Mouse (Mus musculus) stomach, postnatal 0 days (tissue): ENCODE measurements around the gene Hint1. TPM values are rescaled to one million over a fixed set of nuclear protein-coding genes. Genes with fewer than 3 reads are reported as not detected.
"Not testable (repeated sequence)": the region's sequence is repeated elsewhere in the genome, so short reads cannot be mapped to it uniquely, and the experiment has no call there.

Experiments used
- ATAC-seq: fragments of 200-750 bp; cut with Nextera tagmentation; 2 replicates; pipeline ENCODE4 v1.8.0; 2017; ENCODE audit not compliant: low FRiP score, low TSS enrichment
- DNase-seq: peaks from one replicate; pipeline ENCODE4 v3.0.0-alpha.2; 2016; ENCODE audit warnings: low spot score
- H3K27ac ChIP-seq: fragments of 300-500 bp; sonication (generic); replicated peaks from 2 replicates; pipeline ENCODE4 v1.5.1; 2014; ENCODE audit warnings: mild to moderate bottlenecking, control low read depth
- H3K27me3 ChIP-seq: fragments of 300-500 bp; sonication (generic); 2 replicates; pipeline ENCODE4 v1.6.1; 2014; ENCODE audit warnings: low read length; ENCODE audit not compliant: control insufficient read depth, insufficient read depth
- H3K36me3 ChIP-seq: fragments of 300-500 bp; sonication (generic); 2 replicates; pipeline ENCODE4 v1.6.1; 2014; ENCODE audit warnings: low read length, mixed read lengths; ENCODE audit not compliant: control insufficient read depth, insufficient read depth
- H3K4me1 ChIP-seq: fragments of 300-500 bp; sonication (generic); replicated peaks from 2 replicates; pipeline ENCODE4 v1.6.1; 2014; ENCODE audit warnings: antibody characterized with exemption; ENCODE audit not compliant: control insufficient read depth, insufficient read depth
- H3K4me2 ChIP-seq: fragments of 300-500 bp; sonication (generic); replicated peaks from 2 replicates; pipeline ENCODE4 v1.6.1; 2014; ENCODE audit warnings: low read depth, mild to moderate bottlenecking, control low read depth, moderate library complexity
- H3K4me3 ChIP-seq: fragments of 300-500 bp; sonication (generic); 2 replicates; pipeline ENCODE4 v1.5.1; 2014; ENCODE audit warnings: low read depth, low read length, control low read depth
- H3K9ac ChIP-seq: fragments of 300-500 bp; sonication (generic); 2 replicates; pipeline ENCODE4 v1.6.1; 2014; ENCODE audit warnings: mild to moderate bottlenecking, low read length, control low read depth, mixed read lengths
- H3K9me3 ChIP-seq: fragments of 300-500 bp; sonication (generic); 2 replicates; pipeline ENCODE4 v1.6.1; 2016; ENCODE audit warnings: low read length; ENCODE audit not compliant: control insufficient read depth
- CTCF ChIP-seq: IDR thresholded peaks from 2 replicates; pipeline ENCODE4 v1.5.1; 2016; ENCODE audit warnings: antibody characterized with exemption, low read depth, mild to moderate bottlenecking, moderate library complexity
- EP300 ChIP-seq: optimal IDR thresholded peaks from 2 replicates; pipeline ENCODE3; 2016; ENCODE audit warnings: antibody characterized with exemption
- WGBS: fragments of 180-500 bp; shearing (Covaris S2); extraction: QIAGEN DNeasy Blood & Tissue Kit; methylation state at CpG from one replicate; pipeline ENCODE4 v1.1.7; 2014; 5-methylcytosine and 5-hydroxymethylcytosine counted together
- polyA plus RNA-seq: library from polyadenylated mRNA; unstranded; fragments of >200 nt; fragmentation: Nextera tagmentation; extraction: Ambion mirVana; gene quantifications from 2 replicates; pipeline ENCODE4 v1.2.1, GENCODE M21; 2015

Hint1 gene
- polyA plus RNA-seq, 1 experiment from 2014 or later: 824 TPM

DNA sequence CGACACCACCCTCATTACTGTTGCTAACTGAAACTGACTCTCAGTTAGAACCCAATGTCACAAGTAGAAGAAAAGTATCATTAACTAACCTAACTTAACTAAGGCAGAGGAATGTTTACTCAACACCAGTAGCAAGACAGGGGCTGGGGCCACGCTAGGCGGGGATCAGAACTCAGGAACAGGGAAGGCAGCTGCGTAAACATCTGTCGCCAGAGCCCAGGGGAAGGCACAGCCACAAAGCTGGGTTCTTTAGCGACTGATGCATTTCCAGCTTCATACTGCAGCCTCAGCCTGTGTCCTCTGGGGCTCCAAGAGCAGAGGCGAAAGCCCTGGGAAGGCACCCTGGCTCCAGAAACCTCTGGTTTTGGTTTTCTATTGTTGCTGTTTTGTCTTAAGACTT, 25.9 kb downstream of the Hint1 start:
- ATAC-seq: no peak
- no peak overlapping the region for H3K4me3 ChIP-seq
- H3K27ac ChIP-seq: no peak overlapping the region
- H3K27me3 ChIP-seq: no peaks in the 10 kb centered on the region
- H3K9me3 ChIP-seq: no peaks in the 10 kb centered on the region
- H3K9ac ChIP-seq: no peak overlapping the region
- H3K4me1 ChIP-seq: no peaks in the 10 kb centered on the region
- 46% methylated on average over 7 of the region's 7 CpGs for WGBS
- no peaks in the 10 kb centered on the region for H3K36me3 ChIP-seq
- H3K4me2 ChIP-seq: no peak overlapping the region
- DNase-seq: no peak
- TF ChIP-seq EP300 (no peak), CTCF (no peak)

DNA sequence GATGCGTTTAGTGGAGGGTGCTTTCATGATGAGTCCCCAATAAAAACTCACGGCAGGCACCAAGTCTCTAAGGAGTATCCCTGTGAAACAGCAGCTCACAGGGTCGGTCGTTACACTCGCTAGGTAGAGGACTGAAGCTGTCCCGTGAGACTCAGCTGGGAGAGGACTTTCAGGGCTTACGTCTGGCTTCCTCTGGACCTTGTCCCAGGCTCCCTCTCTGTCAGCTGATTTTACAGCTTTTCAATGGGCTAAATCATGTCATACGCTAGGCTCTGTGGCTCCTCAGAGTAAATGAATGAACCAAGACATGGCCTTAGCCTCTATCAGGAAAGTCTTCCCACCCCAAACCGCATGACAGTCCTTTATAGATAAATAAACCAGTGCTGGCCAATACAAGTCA, 28.4 kb downstream of the Hint1 start:
- WGBS: 57% methylated on average over 9 of the region's 9 CpGs
- no peak for DNase-seq
- Histone ChIP-seq H3K27ac (no peak overlapping the region), H3K27me3 (no peaks in the 10 kb centered on the region), H3K4me1 (no peaks in the 10 kb centered on the region), H3K9ac (no peak overlapping the region), H3K9me3 (no peaks in the 10 kb centered on the region), H3K4me3 (no peak overlapping the region), H3K36me3 (no peaks in the 10 kb centered on the region), H3K4me2 (no peak overlapping the region)
- ATAC-seq: no peak
- no peak for TF ChIP-seq CTCF
- no peak for TF ChIP-seq EP300

DNA sequence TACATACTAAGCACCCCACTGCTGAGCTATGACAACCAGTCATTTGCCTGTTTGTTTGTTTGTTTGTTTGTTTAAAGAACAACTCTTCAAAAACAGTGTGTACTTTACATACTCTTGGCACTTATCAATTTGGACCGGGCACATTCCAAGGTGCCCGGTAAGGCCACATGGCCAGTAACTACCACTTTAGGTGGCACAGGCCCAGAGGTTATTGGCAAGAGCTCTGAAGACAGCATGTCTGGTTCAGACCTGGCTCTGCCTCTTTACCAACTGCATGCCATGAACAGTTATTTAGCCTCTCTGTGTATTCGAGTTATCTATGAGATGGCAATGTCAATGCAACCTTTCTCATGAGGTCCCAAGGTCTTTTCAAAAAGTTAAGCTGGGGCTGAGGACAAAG, 30.5 kb downstream of the Hint1 start:
- H3K4me3 ChIP-seq, H3K27me3 ChIP-seq, H3K36me3 ChIP-seq, DNase-seq, H3K9me3 ChIP-seq, H3K4me2 ChIP-seq, ATAC-seq, H3K4me1 ChIP-seq, H3K27ac ChIP-seq, H3K9ac ChIP-seq: not testable (repeated sequence)
- 81% methylated on average over 3 of the region's 3 CpGs for WGBS

DNA sequence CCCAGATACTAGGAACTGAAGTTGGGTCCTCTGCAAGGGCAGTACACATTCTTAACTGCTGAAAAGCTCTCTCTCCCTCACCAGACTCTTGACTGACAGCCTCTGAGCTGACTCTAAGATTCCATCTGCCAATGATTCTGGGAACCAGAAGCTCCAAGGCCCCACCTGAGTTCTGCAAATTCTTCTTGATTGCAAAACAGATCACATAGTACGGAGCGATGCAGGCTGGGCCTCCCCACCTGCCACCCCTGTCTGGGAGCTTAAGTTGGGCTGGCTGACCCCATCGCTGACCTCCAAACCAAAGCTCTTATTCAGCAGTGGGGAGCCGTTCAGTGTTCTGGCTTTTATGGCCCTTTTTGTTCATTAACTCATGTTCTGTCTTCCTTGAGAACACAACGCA, 31.3 kb downstream of the Hint1 start:
- Histone ChIP-seq H3K27ac (no peak overlapping the region), H3K4me2 (no peak overlapping the region), H3K9ac (no peak overlapping the region), H3K27me3 (no peaks in the 10 kb centered on the region), H3K4me3 (no peak overlapping the region), H3K9me3 (no peaks in the 10 kb centered on the region), H3K36me3 (no peaks in the 10 kb centered on the region), H3K4me1 (no peaks in the 10 kb centered on the region; the same call in 1 of the 2 replicates)
- ATAC-seq (no peak), DNase-seq (no peak)
- WGBS: 54% methylated on average over 5 of the region's 5 CpGs
- TF ChIP-seq CTCF (no peak), EP300 (no peak)

DNA sequence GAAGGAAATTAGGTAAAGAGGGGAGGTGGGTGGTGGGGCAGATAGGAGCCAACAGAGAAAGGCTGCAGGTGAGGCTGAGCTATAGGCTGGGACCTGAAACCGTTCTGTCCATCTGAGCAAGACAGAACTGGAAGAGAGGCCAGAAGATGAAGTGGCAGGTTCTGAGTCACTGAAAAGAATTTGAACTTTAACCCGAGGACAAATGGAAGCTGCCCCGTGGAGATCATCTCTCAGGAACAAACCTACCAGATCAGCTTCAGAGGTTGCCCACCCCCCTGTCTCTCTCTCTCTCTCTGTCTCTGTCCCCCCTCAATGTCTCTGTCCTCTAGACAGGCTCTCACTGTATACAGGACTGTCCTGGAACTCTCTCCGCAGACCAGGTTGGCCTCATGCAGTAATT, 33.5 kb downstream of the Hint1 start:
- peaks cover 3% of the 10 kb centered on the region; the same call in 1 of the 2 replicates for H3K4me1 ChIP-seq
- H3K27me3 ChIP-seq: no peaks in the 10 kb centered on the region
- no peaks in the 10 kb centered on the region for H3K36me3 ChIP-seq
- no peak overlapping the region for H3K4me3 ChIP-seq
- no peak for DNase-seq
- WGBS: 52% methylated on average over 4 of the region's 4 CpGs
- no peak overlapping the region for H3K4me2 ChIP-seq
- H3K9me3 ChIP-seq: no peaks in the 10 kb centered on the region
- no peak overlapping the region for H3K9ac ChIP-seq
- no peak for TF ChIP-seq EP300
- TF ChIP-seq CTCF: no peak
- ATAC-seq: no peak
- H3K27ac ChIP-seq: no peak overlapping the region

- H3K4me1 ChIP-seq: peaks cover 3% of the 10 kb centered on the region; the same call in 1 of the 2 replicates
- H3K27ac ChIP-seq: 0 out of 2 replicates have a peak within 1 kb of the TSS, but pooled peaks have one; percentile 35
- WGBS: 13% methylated on average over 45 of the region's 45 CpGs
- H3K9ac ChIP-seq: peak within 1 kb of the TSS; percentile 50
- peak within 1 kb of the TSS; percentile 46 for H3K4me3 ChIP-seq
- ATAC-seq: peak; percentile 80
- TF ChIP-seq EP300: no peak
- TF ChIP-seq CTCF: no peak
- peak within 1 kb of the TSS; percentile 88 for H3K4me2 ChIP-seq
- H3K27me3 ChIP-seq: no peaks in the 10 kb centered on the region
- DNase-seq: peak; percentile 67
- H3K9me3 ChIP-seq: no peaks in the 10 kb centered on the region
- H3K36me3 ChIP-seq: no peaks in the 10 kb centered on the region
Observed at GRCm38 (mm10) chr11:54902333-54903323, 36.4 kb downstream of the Hint1 start, which contains the start of gene Gpx3. Gene Gpx3 (plus strand): TSS chr11:54902453.
